Mouse (Mus musculus) embryonic fibroblast, embryonic 13.5 days (primary cell): ENCODE measurements at regions not wholly inside any gene's neighbourhood (a gene's known extent, or its start where the extent isn't known, plus 50 kb on each side); places are given as distances from the start of the nearest gene placed in this dataset.

ENCODE experiments used
- CTCF ChIP-seq: IDR thresholded peaks from 2 replicates; pipeline ENCODE4 v1.5.1; 2011; ENCODE audit warnings: mild to moderate bottlenecking, control low read depth, low read length, moderate library complexity, borderline replicate concordance; ENCODE audit not compliant: insufficient read depth
- POLR2A ChIP-seq: IDR thresholded peaks from 2 replicates; pipeline ENCODE4 v1.6.1; 2011; ENCODE audit warnings: low read depth, mild to moderate bottlenecking, control low read depth, low read length, moderate library complexity

GRCm38 (mm10) chr10:104444926-104445325, 251.1 kb downstream of the Gm4340 start:
- no peak for TF ChIP-seq POLR2A
- TF ChIP-seq CTCF: no peak
